Mouse (Mus musculus): ENCODE data around the gene Wtap. TPM values are rescaled to one million over a fixed set of nuclear protein-coding genes. Genes with fewer than 3 reads are reported as not detected.

Wtap gene
- 57.0 and 74.2 TPM in 2 replicates for polyA plus RNA-seq (2021; fragmentation: Nextera tagmentation)
- long read RNA-seq, experiment 1, transcript Wtap-205 (6 exons, 2,442 nt), result major isoform, 140 of 224 reads
- long read RNA-seq, experiment 1, transcript Wtap-204 (6 exons, 3,187 nt), result minor isoform, 63 of 224 reads
- long read RNA-seq, experiment 1, partial matches to known transcripts, result 4 of 224 reads
- long read RNA-seq, experiment 1, other reads (novel, unspliced or antisense), result 11 of 224 reads
- long read RNA-seq, experiment 2, transcript Wtap-204 (6 exons, 3,187 nt), result minor isoform, 11 of 121 reads
- long read RNA-seq, experiment 2, transcript Wtap-205 (6 exons, 2,442 nt), result major isoform, 24 of 121 reads
- long read RNA-seq, experiment 2, partial matches to known transcripts, result 6 of 121 reads
- long read RNA-seq, experiment 2, other reads (novel, unspliced or antisense), result 79 of 121 reads

DNA sequence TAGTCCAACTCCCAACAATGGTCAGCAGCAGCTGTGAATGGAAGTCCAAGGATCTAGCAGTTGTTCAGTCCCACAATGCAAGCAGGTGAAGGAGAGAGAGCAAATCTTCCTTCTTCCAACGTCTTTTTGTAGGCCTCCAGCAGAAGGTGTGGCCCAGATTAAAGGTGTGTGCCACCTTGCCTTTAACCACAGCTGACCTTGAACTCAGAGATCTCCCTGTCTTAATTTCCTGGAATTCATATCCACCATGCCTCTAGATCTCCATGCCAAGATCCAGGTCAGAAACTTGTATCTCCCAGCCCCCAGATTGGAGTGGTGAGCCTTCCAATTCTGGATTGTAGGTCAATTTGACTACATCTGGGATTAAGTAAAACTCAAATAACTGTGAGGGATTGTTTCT is at the start of gene Wtap:
Wtap (minus strand) TSS at position 101 of the 400 bp plus-strand sequence.

DNA sequence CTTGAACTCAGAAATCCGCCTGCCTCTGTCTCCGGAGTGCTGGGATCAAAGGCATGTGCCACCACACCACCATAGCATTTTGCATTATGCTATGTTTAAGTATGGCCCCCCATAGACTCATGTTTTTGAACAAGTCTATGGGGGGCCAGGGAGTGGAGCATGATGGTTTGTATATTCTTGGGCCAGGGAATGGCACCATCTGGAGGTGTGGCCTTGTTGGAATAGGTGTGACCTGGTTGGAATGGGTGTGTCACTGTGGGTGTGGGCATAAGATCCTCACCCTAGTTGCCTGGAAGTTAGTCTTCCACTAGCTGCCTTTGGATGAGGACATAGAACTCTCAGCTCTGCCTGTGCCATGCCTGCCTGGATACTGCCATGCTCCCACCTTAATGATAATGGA is 12.6 kb upstream of the Wtap start, which contains the start of gene Sod2:
Sod2 (plus strand) TSS at position 301 of the 400 bp plus-strand sequence.

DNA sequence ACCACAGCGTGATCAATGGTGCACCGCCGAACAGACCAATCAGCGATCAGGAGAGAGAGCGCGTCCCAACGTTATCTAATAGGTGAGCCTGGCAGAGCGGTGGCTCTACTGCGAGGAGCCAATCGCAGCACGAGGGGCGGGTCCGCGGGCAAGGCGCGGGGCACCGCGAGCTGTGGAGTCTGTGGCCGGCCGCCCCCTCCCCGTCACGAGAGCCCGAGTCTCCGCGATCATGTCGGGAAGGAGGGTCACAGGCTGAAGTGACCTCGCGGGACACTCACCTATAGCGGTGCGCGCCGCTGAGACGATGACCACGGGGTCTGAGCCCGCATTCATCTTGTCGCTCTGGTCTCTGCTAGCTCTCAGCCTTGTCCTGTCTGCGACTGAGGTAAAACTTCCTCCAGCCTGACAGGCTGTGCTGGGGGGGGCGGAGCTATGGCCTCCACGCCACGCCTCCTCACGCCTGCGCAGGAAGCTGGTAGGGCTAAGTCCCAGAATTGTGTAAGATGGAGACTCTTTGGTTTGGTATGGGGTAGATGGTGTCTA is 33.6 kb downstream of the Wtap start, which contains the start of gene Acat2:
Acat2 (minus strand) TSS at position 417 of the 543 bp plus-strand sequence.

GRCm38 (mm10) chr17:12940151-12940805 is 53.7 kb downstream of the Wtap start, which contains the start of gene Acat3:
Acat3 (minus strand) TSS chr17:12940600.

Other genes with a start within 250 kb of the Wtap start
- 1.8 and 2.6 TPM in 2 replicates for gene Igf2r, start 224.5 kb downstream of the Wtap start, polyA plus RNA-seq (2021; fragmentation: Nextera tagmentation)
- 18.3 and 21.6 TPM in 2 replicates for gene Mas1, start 126.0 kb downstream of the Wtap start, polyA plus RNA-seq (2021; fragmentation: Nextera tagmentation)
- not detected in 2 replicates for gene Mrgprh, start 118.1 kb downstream of the Wtap start, polyA plus RNA-seq (2021; fragmentation: Nextera tagmentation)
- 0.63 and 0.93 TPM in 2 replicates for gene Pnldc1, start 83.9 kb downstream of the Wtap start, polyA plus RNA-seq (2021; fragmentation: Nextera tagmentation)
- 176 and 232 TPM in 2 replicates for gene Tcp1, start 78.5 kb downstream of the Wtap start, polyA plus RNA-seq (2021; fragmentation: Nextera tagmentation)
- 136 and 148 TPM in 2 replicates for gene Mrpl18, start 77.8 kb downstream of the Wtap start, polyA plus RNA-seq (2021; fragmentation: Nextera tagmentation)
- 2.5 and 3.8 TPM in 2 replicates for gene Acat3, start 53.6 kb downstream of the Wtap start, polyA plus RNA-seq (2021; fragmentation: Nextera tagmentation)
- gene Acat2, start 33.4 kb downstream of the Wtap start, polyA plus RNA-seq (2021; fragmentation: Nextera tagmentation), result 46.2 and 59.1 TPM in 2 replicates
- 231 and 270 TPM in 2 replicates for gene Sod2, start 12.7 kb upstream of the Wtap start, polyA plus RNA-seq (2021; fragmentation: Nextera tagmentation)
- not detected in 2 replicates for gene Gpr31b, start 58.1 kb upstream of the Wtap start, polyA plus RNA-seq (2021; fragmentation: Nextera tagmentation)
- 0.18 TPM in 1 of 2 replicates, not detected in the other for gene Tcp10b, start 66.9 kb upstream of the Wtap start, polyA plus RNA-seq (2021; fragmentation: Nextera tagmentation)
- gene Unc93a, start 137.6 kb upstream of the Wtap start, polyA plus RNA-seq (2021; fragmentation: Nextera tagmentation), result not detected in 2 replicates
- gene Smok2a, start 227.0 kb upstream of the Wtap start, polyA plus RNA-seq (2021; fragmentation: Nextera tagmentation), result not detected in 2 replicates
- not detected in 2 replicates for gene Smok2b, start 236.1 kb upstream of the Wtap start, polyA plus RNA-seq (2021; fragmentation: Nextera tagmentation)